ENCODE assay signal across 8 mouse cellular contexts in the genomic region with DNA sequence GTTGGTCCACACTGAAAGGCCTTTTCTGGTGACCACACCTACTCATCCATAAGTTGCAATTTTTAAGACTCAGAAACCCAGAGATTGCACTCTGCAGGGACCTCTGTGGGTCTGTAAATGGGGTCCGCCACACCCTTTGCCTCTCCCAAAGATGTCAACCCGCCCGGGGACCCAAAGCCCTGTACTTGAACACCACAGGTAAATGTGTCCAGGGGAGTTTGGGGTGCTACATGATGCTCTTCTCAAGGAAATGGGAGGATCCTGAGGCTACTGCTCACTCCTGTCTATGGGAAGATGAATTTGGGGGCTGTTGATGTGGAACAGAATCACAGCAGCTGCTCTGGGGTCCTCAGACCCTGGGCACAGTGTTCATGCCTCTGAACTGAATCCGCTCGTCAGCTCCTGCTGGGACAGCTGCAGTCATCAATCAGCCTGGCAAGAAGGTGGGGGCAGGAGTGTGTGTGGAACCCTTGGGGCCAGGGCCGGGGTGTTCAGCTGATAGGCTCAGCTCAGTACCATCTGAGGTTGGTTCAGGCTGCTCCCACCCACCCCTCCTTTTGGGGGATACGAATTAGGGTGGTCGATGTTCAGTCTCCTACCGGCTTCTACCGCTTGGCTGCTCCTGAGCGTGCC. TPM values are rescaled to one million over a fixed set of nuclear protein-coding genes. Genes with fewer than 3 reads are reported as not detected.
DNase-seq lines count a peak whose midpoint lies in the region; ATAC-seq and TF ChIP-seq lines count a peak whose summit lies in the region.

No protein-coding gene starts in this region.

- H3K4me3 ChIP-seq in layer of hippocampus, adult 2 months = peak overlapping the region; percentile 57
- peak overlapping the region; percentile 46 for H3K4me3 ChIP-seq in limb, embryonic 10.5 days
- peak overlapping the region; percentile 39 for H3K4me3 ChIP-seq in neural tube, embryonic 13.5 days

- WGBS in limb, embryonic 10.5 days = 16% methylated on average over 11 of the region's 11 CpGs
- 12% methylated on average over 11 of the region's 11 CpGs for WGBS in neural tube, embryonic 13.5 days

- peak; percentile 12 for ATAC-seq in erythroblast, adult 5-6 weeks (replicated peaks; ENCODE audit: low FRiP score, poor library complexity, severe bottlenecking)
- peak; percentile 82 for ATAC-seq in neural tube, embryonic 13.5 days (ENCODE audit: low read depth)

- no peak for DNase-seq in layer of hippocampus, adult 2 months (ENCODE audit: low spot score in 2 of 2)
- no peak for DNase-seq in layer of hippocampus, adult 9-11 months
- no peak for DNase-seq in limb, embryonic 10.5 days (ENCODE audit: low spot score)
- DNase-seq in thymus, postnatal 14 days = no peak
- DNase-seq in gastrocnemius, postnatal 14 days = no peak
- no peak for DNase-seq in frontal cortex, postnatal 36 days (ENCODE audit: low spot score in 2 of 2)

- peaks cover 14% of the 10 kb centered on the region; the same call in 1 of the 2 replicates for H3K36me3 ChIP-seq in limb, embryonic 10.5 days
- H3K36me3 ChIP-seq in neural tube, embryonic 13.5 days = peaks cover 17% of the 10 kb centered on the region; the same call in 1 of the 2 replicates

- H3K9me3 ChIP-seq in limb, embryonic 10.5 days (replicated peaks) = no peaks in the 10 kb centered on the region
- H3K9me3 ChIP-seq in neural tube, embryonic 13.5 days = no peaks in the 10 kb centered on the region

- no peak for TF ChIP-seq CTCF in layer of hippocampus, adult 2 months (conservative IDR thresholded peaks at IDR 0.05)

- H3K27me3 ChIP-seq in limb, embryonic 10.5 days (ENCODE audit: low read depth, poor library complexity, severe bottlenecking) = peaks cover 51% of the 10 kb centered on the region
- 0 out of 2 replicates have a peak, but pooled peaks cover 15% of the 10 kb centered on the region for H3K27me3 ChIP-seq in neural tube, embryonic 13.5 days

- H3K27ac ChIP-seq in layer of hippocampus, adult 2 months = peak overlapping the region; percentile 83
- H3K27ac ChIP-seq in limb, embryonic 10.5 days = peak overlapping the region; percentile 69
- peak overlapping the region; percentile 86 for H3K27ac ChIP-seq in neural tube, embryonic 13.5 days (replicated peaks)

- peak overlapping the region; percentile 67 for H3K9ac ChIP-seq in neural tube, embryonic 13.5 days

- intact Hi-C loops in gastrocnemius, postnatal 14 days (cut with DNase I; ENCODE audit: low total_unique reads) = no loop called here

- peak overlapping the region; percentile 61 for H3K4me2 ChIP-seq in neural tube, embryonic 13.5 days

- H3K4me1 ChIP-seq in limb, embryonic 10.5 days = peaks cover 70% of the 10 kb centered on the region
- H3K4me1 ChIP-seq in neural tube, embryonic 13.5 days (replicated peaks) = peaks cover 91% of the 10 kb centered on the region

RNA-seq across cellular contexts. Expression of a gene that starts 0.5 kb away (rescaled TPM):
- total RNA-seq in layer of hippocampus, adult 2 months (2021) = 10 to 100 TPM; 36.5 to 36.8 TPM
- not detected in 2 replicates for total RNA-seq in erythroblast, adult 5-6 weeks (2015; ENCODE audit: low replicate concordance)
- not detected in 2 replicates for total RNA-seq in erythroblast, adult 5-6 weeks (2017; ENCODE audit: low replicate concordance)
- polyA plus RNA-seq in limb, embryonic 10.5 days (2016; fragmentation: Nextera tagmentation; extraction: Ambion mirVana) = 8.4 and 13.5 TPM in 2 replicates
- polyA plus RNA-seq in neural tube, embryonic 13.5 days (2015; fragmentation: Nextera tagmentation; extraction: Ambion mirVana) = 239 and 296 TPM in 2 replicates
- 100 to 1,000 TPM; 191 to 254 TPM for total RNA-seq in gastrocnemius, postnatal 14 days (2021)

RNA-seq across cellular contexts. Expression of a gene that starts 25.9 kb away (rescaled TPM):
- 10 to 100 TPM; 36.2 to 38.9 TPM for total RNA-seq in layer of hippocampus, adult 2 months (2021)
- not detected in 2 replicates for total RNA-seq in erythroblast, adult 5-6 weeks (2015; ENCODE audit: low replicate concordance)
- total RNA-seq in erythroblast, adult 5-6 weeks (2017; ENCODE audit: low replicate concordance) = 0.17 and 0.42 TPM in 2 replicates
- 18.9 and 25.3 TPM in 2 replicates for polyA plus RNA-seq in limb, embryonic 10.5 days (2016; fragmentation: Nextera tagmentation; extraction: Ambion mirVana)
- polyA plus RNA-seq in neural tube, embryonic 13.5 days (2015; fragmentation: Nextera tagmentation; extraction: Ambion mirVana) = 27.8 and 31.9 TPM in 2 replicates
- 10 to 100 TPM; 10.1 to 11.2 TPM for total RNA-seq in gastrocnemius, postnatal 14 days (2021)

RNA-seq across cellular contexts. Expression of a gene that starts 47.8 kb away (rescaled TPM):
- total RNA-seq in layer of hippocampus, adult 2 months (2021) = not detected
- total RNA-seq in erythroblast, adult 5-6 weeks (2015; ENCODE audit: low replicate concordance) = 2.3 TPM in 1 of 2 replicates, not detected in the other
- total RNA-seq in erythroblast, adult 5-6 weeks (2017; ENCODE audit: low replicate concordance) = not detected in 2 replicates
- 78.2 and 83.2 TPM in 2 replicates for polyA plus RNA-seq in limb, embryonic 10.5 days (2016; fragmentation: Nextera tagmentation; extraction: Ambion mirVana)
- polyA plus RNA-seq in neural tube, embryonic 13.5 days (2015; fragmentation: Nextera tagmentation; extraction: Ambion mirVana) = 5.4 and 5.5 TPM in 2 replicates
- total RNA-seq in gastrocnemius, postnatal 14 days (2021) = 1 to 10 TPM; 1.9 to 2.1 TPM

RNA-seq across cellular contexts. Expression of a gene that starts 57.4 kb away (rescaled TPM):
- under 1 TPM; 0.42 to 0.84 TPM for total RNA-seq in layer of hippocampus, adult 2 months (2021)
- total RNA-seq in erythroblast, adult 5-6 weeks (2015; ENCODE audit: low replicate concordance) = 0.96 TPM in 1 of 2 replicates, not detected in the other
- 0.56 and 0.85 TPM in 2 replicates for total RNA-seq in erythroblast, adult 5-6 weeks (2017; ENCODE audit: low replicate concordance)
- not detected in 2 replicates for polyA plus RNA-seq in limb, embryonic 10.5 days (2016; fragmentation: Nextera tagmentation; extraction: Ambion mirVana)
- polyA plus RNA-seq in neural tube, embryonic 13.5 days (2015; fragmentation: Nextera tagmentation; extraction: Ambion mirVana) = 0.65 and 0.92 TPM in 2 replicates
- total RNA-seq in gastrocnemius, postnatal 14 days (2021) = under 1 TPM; 0.53 to 0.97 TPM

RNA-seq across cellular contexts. Expression of a gene that starts 57.5 kb away (rescaled TPM):
- total RNA-seq in layer of hippocampus, adult 2 months (2021) = not detected
- total RNA-seq in erythroblast, adult 5-6 weeks (2015; ENCODE audit: low replicate concordance) = not detected in 2 replicates
- total RNA-seq in erythroblast, adult 5-6 weeks (2017; ENCODE audit: low replicate concordance) = not detected in 2 replicates
- polyA plus RNA-seq in limb, embryonic 10.5 days (2016; fragmentation: Nextera tagmentation; extraction: Ambion mirVana) = not detected in 2 replicates
- not detected in 2 replicates for polyA plus RNA-seq in neural tube, embryonic 13.5 days (2015; fragmentation: Nextera tagmentation; extraction: Ambion mirVana)
- total RNA-seq in gastrocnemius, postnatal 14 days (2021) = under 1 TPM in 1 of 2 experiments, not detected in 1; 0.21 TPM

Comparison
In these comparisons a context has a peak if more than half of its experiments do, and no peak if none do; other contexts are left out.
1. RNA of a gene that starts 0.5 kb away (total RNA-seq): 191 to 254 TPM in gastrocnemius, postnatal 14 days and 36.5 to 36.8 TPM in layer of hippocampus, adult 2 months; not detected in erythroblast, adult 5-6 weeks; every median in the first group is over 10 times any median in the second.
2. RNA of a gene that starts 25.9 kb away (total RNA-seq): 36.2 to 38.9 TPM in layer of hippocampus, adult 2 months and 10.1 to 11.2 TPM in gastrocnemius, postnatal 14 days; 0.17 to 0.42 TPM in erythroblast, adult 5-6 weeks; every median in the first group is over 4 times any median in the second.
3. Peak in every context shown above with its lines, with median percentiles within 50 percentile points of each other: H3K27ac ChIP-seq and H3K4me3 ChIP-seq.